Mouse (Mus musculus) thymus, postnatal 36 days (tissue): ENCODE results near the gene Lifr.

ENCODE experiments used
- DNase-seq, 2 experiments: peaks; one replicate each; pipeline ENCODE4 v3.0.0; 2022; ENCODE audit warnings: mixed read lengths in 2 of 2

Lifr gene

DNA sequence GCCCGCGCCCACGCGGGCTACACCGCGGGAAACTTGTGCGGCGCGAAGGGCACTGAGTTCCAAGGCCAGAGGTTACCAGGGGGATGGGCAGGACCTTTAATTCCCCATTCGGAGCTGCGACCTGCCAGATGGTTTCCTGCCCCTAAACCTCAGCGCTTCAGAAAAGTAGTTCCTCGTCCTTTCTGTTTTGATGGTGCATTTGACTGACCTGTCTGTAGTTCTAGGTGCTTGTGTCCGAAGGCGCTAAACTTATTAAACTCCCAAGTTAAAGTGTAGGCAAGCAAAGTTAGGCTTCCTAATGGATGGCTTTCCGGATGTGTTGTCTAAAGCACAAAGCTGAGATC is 39.5 kb downstream of the Lifr start:
- DNase-seq, result no peak

DNA sequence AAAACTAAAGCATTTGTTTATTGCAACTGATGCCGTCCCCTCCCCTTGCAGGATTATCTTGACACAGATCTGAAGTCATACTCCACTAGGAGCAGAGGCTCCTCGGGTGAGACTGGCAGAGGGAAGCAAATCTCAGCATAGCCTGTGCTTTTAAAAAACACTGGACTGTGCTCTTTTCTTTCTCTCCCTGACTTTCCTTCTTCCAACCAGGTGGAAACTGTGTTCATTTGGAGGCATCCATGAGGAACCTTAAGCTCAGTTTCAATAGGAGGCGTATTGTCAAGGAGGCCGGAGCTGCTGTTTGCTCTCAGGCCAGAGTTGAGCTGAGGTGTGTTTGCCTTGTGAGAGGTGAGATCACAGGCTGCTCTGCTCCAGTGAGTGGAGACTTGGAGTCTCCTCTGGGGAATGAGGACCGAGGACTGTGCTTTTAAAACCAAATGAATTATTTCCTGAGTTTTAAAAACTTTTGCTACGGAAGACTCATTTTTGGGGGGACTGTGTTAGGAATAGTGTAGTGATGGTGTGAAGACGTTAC is 40.3 kb downstream of the Lifr start:
- DNase-seq, result no peak

DNA sequence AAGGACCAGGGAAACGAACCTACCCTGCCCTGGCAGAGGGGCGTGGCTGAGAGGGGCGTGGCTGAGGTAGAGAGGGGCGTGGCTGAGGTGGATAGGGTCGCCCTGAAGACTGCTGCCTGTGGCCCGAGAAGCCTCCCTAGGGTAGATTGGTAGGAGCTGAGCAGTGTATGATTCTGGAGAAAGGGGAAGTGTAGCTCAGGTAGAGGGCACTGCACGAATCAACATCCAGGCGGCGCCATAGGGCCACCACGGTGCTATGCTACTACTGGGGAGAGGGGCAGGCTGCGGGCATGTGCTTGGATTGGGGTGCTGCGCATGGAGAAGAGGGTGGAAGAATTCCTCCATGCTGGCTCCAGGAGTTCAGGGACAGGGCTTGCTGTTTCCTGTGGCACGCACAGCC is 42.3 kb downstream of the Lifr start:
- peak; percentile 17 to 25 for DNase-seq

DNA sequence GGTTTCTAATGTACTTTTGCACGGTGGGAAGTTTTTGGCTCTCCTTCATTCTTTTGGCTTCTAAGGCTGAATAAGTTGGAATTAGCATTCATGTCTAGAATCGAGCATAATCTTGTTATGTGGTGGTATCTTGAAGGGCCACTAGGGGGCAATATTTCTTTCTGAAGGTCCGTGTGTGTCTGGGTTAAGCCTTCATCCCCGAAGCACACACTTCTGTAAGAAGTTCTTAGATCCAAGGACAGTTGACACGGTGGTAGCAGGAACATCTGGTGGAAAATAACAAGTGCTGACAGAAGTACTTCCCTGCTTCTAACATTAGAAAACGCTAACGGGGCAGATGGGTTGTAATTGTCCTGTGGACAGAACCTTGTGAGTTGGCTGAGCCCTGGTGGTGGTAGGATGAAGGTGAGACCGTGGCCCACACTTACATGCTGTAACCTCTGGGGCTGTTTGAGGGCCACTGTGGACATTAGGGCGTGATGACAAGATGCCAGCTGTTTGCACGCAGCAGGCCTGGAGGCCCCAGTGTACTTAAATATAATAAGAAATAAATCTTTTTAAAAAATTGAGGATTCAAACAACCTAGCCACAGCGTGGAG is 44.1 kb downstream of the Lifr start:
- no peak for DNase-seq

DNA sequence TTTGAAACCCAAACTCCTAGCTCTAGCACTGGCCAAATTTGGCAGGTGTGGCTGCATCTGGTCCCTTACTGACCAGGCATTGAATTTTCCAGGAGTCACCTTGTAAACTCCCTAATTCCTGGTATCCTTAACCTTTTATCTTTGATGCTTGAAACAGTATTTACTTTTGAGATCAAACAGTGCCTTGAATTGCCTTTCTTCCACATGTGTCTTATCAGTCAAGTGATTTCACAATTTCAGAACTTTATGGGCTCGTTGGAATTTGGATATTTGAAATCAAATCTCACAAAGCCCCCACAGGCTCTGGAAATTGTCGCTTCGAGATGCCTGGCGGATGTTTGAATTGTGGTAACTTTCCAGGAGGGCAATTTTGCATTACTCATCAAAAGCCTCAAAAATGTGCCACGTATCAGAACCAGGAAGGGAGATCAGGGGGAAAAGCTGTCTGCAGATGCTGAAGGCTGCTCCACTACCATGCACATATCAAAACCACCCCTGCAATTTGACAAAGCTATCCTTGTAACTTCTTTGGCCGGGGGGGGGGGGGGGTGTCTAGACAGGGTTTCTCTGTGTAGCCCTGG is 45.7 kb downstream of the Lifr start:
- DNase-seq, result no peak

DNA sequence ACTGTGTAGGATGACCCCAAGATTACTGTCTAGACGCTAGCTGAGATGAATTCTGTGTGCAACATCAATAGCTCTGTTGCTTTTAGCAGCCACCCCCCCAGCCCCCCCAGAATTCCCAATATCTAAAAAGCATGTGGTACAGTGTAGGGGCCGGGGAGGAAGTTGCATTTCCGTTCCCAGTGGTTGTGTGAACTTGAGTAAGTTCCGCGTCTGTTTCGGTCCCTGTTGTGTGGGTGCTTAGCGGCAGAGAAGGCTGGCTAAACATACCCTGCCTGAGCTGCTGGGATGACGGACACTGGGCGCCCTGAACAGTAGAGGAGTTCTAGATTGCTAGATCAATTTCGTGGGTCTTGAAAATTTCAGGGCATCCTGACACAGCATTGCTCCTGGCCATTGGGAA is 46.5 kb downstream of the Lifr start:
- DNase-seq, result no peak

DNA sequence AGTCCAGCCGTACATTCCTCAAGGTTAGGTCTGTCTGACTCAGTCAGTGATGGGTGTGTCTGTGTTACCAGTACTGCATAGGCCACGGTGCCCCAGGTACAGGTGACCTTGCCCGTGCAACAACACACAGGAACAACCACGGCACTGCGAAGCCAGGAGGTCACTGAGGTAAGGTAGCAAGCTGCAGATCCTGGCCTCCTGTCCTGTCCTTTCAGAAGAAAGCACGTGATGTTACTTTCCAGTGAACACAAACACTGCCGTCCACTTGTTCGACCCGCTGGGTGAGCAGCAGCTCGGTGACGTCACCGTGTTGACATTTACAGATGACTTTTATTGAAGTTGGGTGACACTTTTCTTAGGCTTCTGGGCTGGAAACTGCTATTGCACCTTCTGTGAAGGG is 47.2 kb downstream of the Lifr start:
- DNase-seq, result no peak

DNA sequence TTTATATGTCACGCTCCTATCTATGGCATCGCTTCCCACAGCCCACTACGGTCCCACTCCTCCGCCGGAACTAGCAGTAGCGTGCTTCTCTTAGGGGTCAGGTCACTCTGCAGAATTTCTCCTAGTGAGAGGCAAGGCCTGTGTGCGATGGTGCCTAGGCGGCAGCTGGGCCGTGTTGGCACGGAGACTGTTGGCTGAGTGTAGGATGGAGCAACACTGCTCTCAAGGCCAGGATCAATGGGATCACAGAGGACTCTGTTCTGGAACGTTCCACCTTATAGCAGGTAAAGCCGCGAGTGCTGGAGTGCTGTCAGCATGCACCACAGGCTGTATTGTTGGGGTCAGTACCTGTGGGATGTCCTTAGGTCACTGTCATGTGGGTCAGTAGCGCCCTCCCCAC is 48.1 kb downstream of the Lifr start:
- DNase-seq, result no peak

DNA sequence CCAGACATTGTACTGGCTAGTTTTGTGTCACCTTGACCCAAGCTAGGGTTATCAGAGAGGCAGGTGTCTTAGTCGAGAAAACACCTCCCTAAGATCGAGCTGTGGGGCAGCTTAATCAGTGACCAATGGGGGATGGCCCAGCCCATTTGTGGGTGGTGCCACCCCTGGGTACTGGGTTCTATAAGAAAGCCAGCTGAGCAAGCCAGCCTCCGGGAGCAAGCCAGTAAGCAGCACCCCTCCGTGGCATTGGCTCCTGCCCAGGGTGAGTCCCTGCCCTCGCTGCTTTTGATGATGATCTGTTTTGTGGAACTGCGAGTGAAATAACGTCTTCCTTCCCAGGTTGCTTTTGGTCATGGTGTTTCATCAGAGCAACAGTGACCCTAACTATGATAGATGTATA is 49.9 kb downstream of the Lifr start:
- DNase-seq, result no peak

DNA sequence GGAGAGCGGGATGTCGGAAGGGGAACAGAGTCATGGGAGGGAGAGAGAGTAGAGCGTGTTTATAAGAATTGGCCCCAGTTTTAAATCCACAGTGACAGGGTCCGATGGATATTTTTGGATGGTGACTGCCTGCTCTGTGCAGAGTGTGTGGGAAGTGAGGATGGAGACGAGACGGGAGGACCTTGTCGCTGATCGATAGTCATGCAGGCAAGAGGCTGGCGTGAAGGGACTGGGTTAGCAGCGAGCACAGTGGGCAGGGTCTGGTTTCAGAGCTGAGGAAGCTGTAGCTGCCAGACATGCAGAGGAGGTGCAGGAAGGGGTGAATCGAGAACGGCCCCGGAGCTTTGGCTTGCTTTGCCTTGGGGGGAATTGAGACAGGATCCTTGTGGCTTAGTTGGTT is 50.8 kb downstream of the Lifr start:
- no peak for DNase-seq

DNA sequence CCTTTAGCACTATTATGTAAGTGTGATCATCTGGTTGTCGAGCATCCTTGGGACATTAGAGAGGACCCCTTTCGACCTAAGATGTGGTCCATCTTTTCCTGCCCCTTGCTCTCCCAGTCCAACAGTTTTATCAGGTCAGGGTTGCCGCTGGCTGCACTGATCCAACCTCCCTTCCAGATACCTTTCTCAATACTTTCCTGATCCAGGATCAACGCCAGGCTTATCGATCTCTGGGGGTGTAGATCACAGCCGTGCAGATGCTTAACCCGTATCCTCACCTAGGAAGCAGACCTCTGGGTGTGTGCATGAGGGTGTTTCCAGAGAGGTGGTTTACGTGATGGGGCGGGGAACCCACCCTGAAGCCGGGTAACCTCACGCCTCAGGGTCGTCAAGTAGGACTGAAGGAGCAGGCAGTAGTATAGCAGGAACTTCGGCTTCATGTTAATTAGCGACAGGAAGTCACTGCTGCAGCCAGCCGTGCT is 53.3 kb downstream of the Lifr start:
- no peak for DNase-seq

DNA sequence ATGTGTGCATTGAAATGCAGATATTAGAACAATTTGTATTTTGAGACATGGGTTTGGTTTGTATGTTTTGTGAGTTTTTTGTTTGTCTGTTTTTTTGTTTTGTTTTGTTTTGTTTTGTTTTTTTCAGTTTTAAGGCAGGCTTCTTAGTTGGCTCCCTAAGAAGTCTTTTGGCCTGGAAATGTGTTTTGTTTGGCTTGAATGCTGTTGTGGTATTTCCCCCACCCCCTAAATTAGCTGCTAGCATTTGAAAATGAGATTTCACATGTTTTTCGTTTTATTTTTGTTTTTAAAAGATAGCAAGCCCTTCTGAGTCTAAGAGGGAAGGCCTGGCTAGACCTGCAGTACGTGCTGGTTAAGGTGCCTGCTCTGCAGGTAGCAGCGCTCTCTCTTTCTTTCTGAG is 54.1 kb downstream of the Lifr start:
- DNase-seq, result no peak

DNA sequence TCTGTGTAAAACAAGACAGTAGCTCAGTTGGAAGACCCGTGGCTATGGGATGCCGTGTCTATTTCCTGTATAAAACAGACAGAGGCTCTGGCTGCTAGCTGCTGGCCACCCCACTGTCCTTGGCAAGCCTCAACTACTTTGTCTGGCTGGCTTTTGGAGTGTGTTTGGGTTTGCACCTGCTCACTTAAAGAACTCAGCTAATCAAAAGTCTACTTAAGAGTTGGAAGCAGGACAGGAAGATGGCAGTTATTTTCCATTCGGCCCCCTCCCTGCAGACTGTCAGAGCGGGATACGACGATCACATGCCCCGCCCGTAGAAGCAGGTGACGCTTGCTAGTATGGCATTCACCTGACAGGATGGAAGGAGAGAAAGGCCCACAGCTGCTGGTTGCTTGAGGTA is 54.5 kb downstream of the Lifr start:
- DNase-seq, result no peak

DNA sequence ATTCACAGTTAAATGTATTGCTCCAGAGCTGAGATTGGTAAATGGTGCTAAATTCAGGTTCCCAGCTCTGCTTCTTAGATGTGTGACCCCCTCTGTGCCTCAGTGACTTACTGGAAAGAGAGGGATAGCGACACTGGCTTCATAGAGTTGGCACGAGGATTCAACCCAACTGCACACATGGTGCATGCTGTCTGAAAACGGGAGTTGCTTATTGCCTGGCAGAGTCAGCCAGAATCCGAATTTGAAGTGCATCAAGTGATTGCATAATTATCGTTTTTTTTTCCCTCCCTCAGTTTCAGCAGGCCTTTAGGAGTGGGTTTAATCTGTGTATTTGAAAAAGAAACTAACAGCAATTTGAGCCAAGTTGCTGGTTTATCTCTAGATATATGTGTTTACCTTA is 55.1 kb downstream of the Lifr start:
- no peak for DNase-seq

DNA sequence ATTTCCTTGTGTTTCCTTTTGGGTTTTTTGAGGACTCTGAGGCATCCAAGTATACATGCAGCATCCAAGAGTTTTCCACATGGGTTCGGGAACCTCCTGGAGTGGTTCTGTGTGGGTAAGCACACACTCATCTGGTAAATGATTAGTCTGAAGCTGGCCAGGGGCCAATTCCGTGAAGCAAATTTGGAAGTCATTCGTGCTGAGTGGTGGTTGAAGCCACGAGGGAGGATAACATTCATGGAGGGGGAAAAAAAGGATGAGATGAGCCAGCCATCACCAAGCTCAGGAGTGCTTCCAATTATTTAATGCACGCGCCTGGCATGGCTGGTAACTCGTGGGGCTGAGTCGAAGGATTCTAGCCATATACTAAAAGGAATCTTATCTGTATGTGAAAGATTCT is 56.1 kb downstream of the Lifr start:
- DNase-seq, result no peak

DNA sequence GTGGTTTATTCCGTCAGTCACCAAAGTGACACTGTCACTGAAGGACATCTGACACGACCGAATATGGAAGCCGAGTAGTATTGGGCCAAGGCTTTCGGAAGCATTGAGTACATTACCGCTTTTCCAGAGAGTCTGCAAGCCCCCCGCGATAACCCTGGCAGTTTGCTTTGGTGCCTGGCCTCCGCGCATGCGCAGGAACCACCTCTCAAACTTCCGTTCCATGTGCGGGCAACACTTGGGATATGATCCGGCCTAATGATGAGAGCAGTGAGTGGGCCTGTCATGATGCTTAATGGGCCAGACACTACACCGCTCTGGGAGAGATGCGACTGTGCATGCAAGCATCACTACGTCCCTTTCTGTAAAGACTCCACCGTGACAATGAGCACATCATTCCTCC is 59.4 kb downstream of the Lifr start:
- no peak for DNase-seq

DNA sequence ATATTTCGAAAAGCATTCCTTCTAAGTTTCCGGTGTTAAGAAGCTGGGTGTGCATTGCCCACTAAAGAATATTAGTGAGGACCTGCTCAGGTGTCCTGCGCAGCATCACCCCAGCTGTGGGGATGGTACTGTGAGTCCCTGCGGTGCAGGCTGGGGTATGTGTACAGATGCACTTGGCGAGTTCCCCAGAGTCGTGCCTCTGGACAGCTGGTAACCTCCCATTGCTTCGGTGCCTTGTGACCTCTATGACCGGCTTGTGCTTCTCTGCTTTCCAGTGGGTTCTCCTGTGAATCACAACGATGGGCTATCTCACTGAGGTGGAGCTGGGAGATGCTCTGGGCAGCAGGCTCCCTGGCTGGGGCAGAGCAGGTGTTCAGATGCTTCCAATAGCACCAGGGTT is 60.2 kb downstream of the Lifr start:
- DNase-seq, result no peak

DNA sequence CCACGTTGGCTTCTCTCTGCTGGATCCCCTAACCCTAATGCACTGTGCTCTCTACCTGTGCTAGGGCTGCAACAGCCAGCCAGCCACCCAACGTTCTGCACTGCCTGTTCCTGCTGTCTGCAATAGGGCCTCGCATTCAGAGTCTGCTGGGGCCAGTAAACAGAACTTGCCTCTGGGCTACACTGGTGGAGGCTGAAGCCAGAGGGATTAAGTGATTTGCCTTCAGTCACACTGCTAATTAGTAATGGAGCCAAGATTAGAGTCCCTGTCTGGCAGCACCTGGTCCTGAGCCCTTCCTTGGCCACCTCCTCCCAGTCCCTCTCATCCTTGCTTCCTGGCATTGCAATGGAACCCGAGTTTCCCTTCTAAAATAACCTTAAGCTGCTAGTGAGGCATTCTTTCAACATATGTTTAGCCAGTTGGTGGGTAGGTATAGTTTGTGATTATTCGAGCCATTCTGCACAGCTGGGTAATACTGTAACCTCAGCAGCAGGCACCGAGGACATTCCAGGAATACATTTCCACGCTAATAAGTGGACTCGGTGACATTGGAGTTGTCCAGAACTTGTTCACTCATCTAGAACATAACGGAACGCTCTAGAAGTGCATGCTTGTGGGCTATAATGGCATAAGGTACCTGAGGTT is 61.8 kb downstream of the Lifr start:
- no peak for DNase-seq

DNA sequence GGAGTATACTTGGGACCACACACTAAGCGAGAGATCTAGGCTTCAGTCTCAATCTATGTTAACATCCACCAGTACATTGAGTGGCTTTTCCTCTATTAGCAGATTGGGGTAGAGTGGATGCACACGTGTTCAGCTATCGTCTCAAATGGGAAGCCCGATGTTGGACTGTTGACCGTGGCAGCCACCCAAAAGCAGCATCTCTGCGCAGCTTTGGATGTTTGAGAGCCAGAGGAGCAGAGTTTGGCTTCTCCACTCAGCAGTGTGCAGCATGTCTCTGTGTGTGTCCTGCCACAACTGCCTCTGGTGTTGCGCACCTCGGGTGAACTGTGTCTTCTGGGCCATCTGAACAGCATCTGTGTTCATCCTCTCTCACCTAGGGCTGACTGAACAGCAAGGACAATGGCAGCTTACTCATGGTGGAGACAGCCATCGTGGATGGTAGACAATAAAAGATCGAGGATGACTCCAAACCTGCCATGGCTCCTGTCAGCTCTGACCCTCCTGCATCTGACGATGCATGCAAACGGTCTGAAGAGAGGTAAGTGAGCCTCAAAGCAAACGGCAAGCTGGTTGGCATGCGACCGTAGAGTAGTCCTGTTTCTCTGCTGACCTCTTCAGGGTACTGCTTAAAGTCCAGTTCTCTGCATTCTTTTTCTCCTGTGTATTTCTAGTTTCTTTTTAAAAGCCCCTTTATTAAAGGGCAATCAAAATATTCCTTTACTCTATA is 63.8 kb downstream of the Lifr start:
- DNase-seq, result no peak

DNA sequence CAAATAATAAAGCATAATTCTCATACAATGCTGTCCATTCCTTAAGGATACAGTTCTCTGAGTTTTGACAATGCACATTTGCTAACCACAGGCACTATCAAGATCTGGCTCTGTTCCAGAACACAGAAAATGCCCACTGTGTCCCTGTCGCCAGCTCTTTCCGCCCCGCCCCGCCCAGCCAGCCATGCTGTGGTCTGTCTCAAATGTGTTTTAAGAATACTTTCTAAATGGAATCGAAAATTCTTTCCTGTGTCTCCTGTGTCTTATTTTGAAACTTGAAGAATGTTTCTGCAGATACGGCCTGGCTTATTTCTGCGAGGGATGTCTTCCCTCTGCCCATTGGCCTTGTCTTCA is 64.3 kb downstream of the Lifr start:
- no peak for DNase-seq

DNA sequence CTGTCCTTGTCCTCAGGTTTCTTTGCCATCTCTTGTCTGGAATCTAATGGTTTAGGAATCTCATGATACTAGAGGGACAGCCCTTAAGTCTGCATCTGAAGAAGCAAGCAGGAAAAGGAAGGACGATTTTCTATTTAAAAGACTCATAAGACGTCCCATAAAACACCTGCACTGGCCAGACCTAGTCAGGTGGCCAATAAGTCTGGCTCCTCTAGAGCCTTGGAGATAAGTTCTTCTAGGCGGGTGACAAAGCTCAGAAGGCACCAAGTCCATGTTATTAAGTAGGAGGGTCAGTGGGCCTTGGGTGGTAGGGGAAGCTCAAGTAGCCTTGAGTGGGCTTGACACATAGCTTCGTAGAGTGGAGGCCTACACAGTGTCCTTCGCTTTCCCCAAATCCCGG is 67.2 kb downstream of the Lifr start:
- DNase-seq, result no peak

DNA sequence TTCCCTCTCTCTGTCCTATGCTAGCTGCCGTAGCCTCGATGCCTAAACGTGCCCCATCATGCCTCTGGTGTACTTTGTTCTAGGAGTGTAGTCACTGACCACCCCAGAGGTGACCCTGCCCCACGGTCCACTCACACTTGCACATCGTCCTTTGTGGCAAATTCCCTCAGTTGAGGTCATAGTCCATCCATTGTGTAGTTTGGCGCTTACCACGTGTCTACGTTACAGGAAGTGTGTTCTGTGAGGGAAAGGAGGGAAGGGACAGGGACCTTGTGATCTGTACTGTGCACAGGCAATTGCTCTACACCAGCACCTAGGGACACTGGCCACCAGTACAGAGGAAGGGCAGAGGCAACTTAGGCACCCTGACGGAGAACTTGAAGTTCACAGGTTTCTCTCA is 69.5 kb downstream of the Lifr start:
- DNase-seq, result no peak

DNA sequence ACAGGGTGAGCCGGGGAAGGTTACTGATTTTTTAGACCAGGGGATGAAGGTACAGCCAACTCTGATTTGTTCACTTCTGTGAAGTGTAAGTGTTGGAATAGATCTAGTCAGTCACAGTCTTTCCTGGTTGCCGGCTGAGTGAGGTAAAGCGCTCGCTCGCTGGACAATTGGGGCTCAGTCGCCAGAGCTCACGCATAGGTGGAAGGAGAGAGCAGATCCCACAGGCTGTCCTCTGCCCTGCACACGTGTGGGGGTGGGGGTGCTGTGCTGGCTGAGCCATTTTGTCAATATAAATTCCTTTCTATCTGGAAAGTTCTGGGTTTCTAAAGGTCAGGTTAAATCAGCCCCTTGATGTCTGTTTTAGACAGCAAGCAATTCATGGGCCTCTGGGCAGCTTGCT is 69.9 kb downstream of the Lifr start:
- DNase-seq, result no peak

DNA sequence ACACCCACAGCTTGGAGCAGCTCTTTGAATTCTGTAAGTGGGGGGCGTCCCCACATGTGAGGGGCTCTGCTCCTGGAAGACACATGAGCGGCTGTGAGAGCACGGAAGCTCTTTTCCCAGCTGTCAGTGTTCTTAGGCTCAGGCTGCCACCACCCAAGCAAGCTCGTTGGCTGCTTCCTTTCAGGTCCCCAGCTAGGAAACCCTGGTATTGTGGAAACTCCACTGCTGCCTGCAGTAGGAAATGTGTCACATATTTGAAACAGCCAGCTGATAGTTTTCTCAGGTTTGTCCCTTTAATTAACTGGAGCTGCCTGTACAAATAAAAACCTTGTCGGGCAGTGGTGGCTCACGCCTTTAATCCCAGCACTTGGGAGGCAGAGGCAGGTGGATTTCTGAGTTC is 73.4 kb downstream of the Lifr start:
- no peak for DNase-seq
